Mouse (Mus musculus) forebrain, embryonic 14.5 days (tissue): Measurements from ENCODE around the gene Gfer. TPM values are rescaled to one million over a fixed set of nuclear protein-coding genes. Genes with fewer than 3 reads are reported as not detected.

Experiments used
- ATAC-seq: fragments of 200-750 bp; cut with Nextera tagmentation; 2 replicates; pipeline ENCODE4 v1.8.0; 2017; ENCODE audit warnings: mild to moderate bottlenecking, moderate library complexity
- DNase-seq: peaks from one replicate; pipeline ENCODE4 v3.0.0-alpha.2; 2015; ENCODE audit warnings: low spot score
- H3K27ac ChIP-seq: fragments of 300-500 bp; sonication (generic); 2 replicates; pipeline ENCODE4 v1.5.1; 2014; ENCODE audit warnings: low read depth, mild to moderate bottlenecking, control low read depth, low read length, moderate library complexity
- H3K27me3 ChIP-seq: fragments of 300-500 bp; sonication (generic); replicated peaks from 2 replicates; pipeline ENCODE4 v1.6.1; 2014; ENCODE audit warnings: low read length, control low read depth, mixed read lengths; ENCODE audit not compliant: control insufficient read depth, insufficient read depth
- H3K36me3 ChIP-seq: fragments of 300-500 bp; sonication (generic); 2 replicates; pipeline ENCODE4 v1.6.1; 2014; ENCODE audit warnings: low read length, control low read depth; ENCODE audit not compliant: control insufficient read depth, insufficient read depth
- H3K4me1 ChIP-seq: fragments of 300-500 bp; sonication (generic); 2 replicates; pipeline ENCODE4 v1.6.1; 2014; ENCODE audit warnings: antibody characterized with exemption, low read length, control low read depth; ENCODE audit not compliant: control insufficient read depth, insufficient read depth
- H3K4me2 ChIP-seq: fragments of 300-500 bp; sonication (generic); 2 replicates; pipeline ENCODE4 v1.6.1; 2014; ENCODE audit warnings: mild to moderate bottlenecking, control low read depth, low read length
- H3K4me3 ChIP-seq: fragments of 300-500 bp; sonication (generic); 2 replicates; pipeline ENCODE4 v1.5.1; 2014; ENCODE audit warnings: low read depth, low read length, control low read depth
- H3K9ac ChIP-seq: fragments of 300-500 bp; sonication (generic); 2 replicates; pipeline ENCODE4 v1.6.1; 2014; ENCODE audit warnings: mild to moderate bottlenecking, low read length, control low read depth, moderate library complexity
- H3K9me3 ChIP-seq: fragments of 300-500 bp; sonication (generic); replicated peaks from 2 replicates; pipeline ENCODE4 v1.6.1; 2016; ENCODE audit warnings: low read length, control low read depth, mixed read lengths; ENCODE audit not compliant: control insufficient read depth
- WGBS: fragments of 180-500 bp; shearing (Covaris S2); extraction: QIAGEN DNeasy Blood & Tissue Kit; methylation state at CpG from one replicate; pipeline ENCODE4 v1.1.7; 2014; 5-methylcytosine and 5-hydroxymethylcytosine counted together
- polyA plus RNA-seq: library from polyadenylated mRNA; unstranded; fragments of >200 nt; fragmentation: Nextera tagmentation; extraction: Ambion mirVana; gene quantifications from 2 replicates; pipeline ENCODE4 v1.2.1, GENCODE M21; 2014

Gfer gene
- polyA plus RNA-seq, 1 experiment from 2014 or later: 37.7 TPM

- Histone ChIP-seq H3K9me3 (no peaks in the 10 kb centered on the region), H3K36me3 (peaks cover 51% of the 10 kb centered on the region), H3K27me3 (no peaks in the 10 kb centered on the region), H3K4me2 (no peak overlapping the region), H3K4me3 (no peak overlapping the region), H3K27ac (no peak overlapping the region), H3K4me1 (peaks cover 6% of the 10 kb centered on the region; the same call in 1 of the 2 replicates), H3K9ac (no peak overlapping the region)
- no peak for ATAC-seq
- no peak for DNase-seq
- WGBS: 91% methylated on average over 9 of the region's 9 CpGs
These were observed 5.3 kb upstream of the Gfer start for GRCm38 (mm10) chr17:24701251-24701650.

GRCm38 (mm10) chr17:24699473-24699872 lies 3.5 kb upstream of the Gfer start:
- Histone ChIP-seq H3K9me3 (no peaks in the 10 kb centered on the region), H3K27ac (no peak overlapping the region), H3K4me1 (peaks cover 11% of the 10 kb centered on the region), H3K27me3 (no peaks in the 10 kb centered on the region), H3K4me3 (no peak overlapping the region), H3K4me2 (no peak overlapping the region), H3K9ac (no peak overlapping the region), H3K36me3 (peaks cover 45% of the 10 kb centered on the region)
- ATAC-seq (no peak), DNase-seq (no peak)
- WGBS: 83% methylated on average over 2 of the region's 2 CpGs

- Histone ChIP-seq H3K27me3 (no peaks in the 10 kb centered on the region), H3K4me1 (peaks cover 11% of the 10 kb centered on the region), H3K4me2 (no peak overlapping the region), H3K27ac (no peak overlapping the region), H3K4me3 (no peak overlapping the region), H3K9ac (no peak overlapping the region), H3K9me3 (no peaks in the 10 kb centered on the region), H3K36me3 (peaks cover 37% of the 10 kb centered on the region)
- ATAC-seq: no peak
- 67% methylated on average over 9 of the region's 9 CpGs for WGBS
- no peak for DNase-seq
These were observed 2.8 kb upstream of the Gfer start for GRCm38 (mm10) chr17:24698715-24699114.

GRCm38 (mm10) chr17:24697985-24698384 lies 2.0 kb upstream of the Gfer start:
- H3K4me3 ChIP-seq: no peak overlapping the region
- no peak overlapping the region for H3K27ac ChIP-seq
- peaks cover 11% of the 10 kb centered on the region for H3K4me1 ChIP-seq
- no peaks in the 10 kb centered on the region for H3K9me3 ChIP-seq
- H3K9ac ChIP-seq: no peak overlapping the region
- no peaks in the 10 kb centered on the region for H3K27me3 ChIP-seq
- no peak for ATAC-seq
- WGBS: 15% methylated on average over 5 of the region's 5 CpGs
- H3K4me2 ChIP-seq: no peak overlapping the region
- DNase-seq: no peak
- peaks cover 38% of the 10 kb centered on the region for H3K36me3 ChIP-seq

- Histone ChIP-seq H3K4me2 (peak overlapping the region; percentile 80), H3K4me1 (peaks cover 14% of the 10 kb centered on the region), H3K4me3 (peak overlapping the region; percentile 73), H3K27me3 (0 out of 2 replicates have a peak, but pooled peaks cover 5% of the 10 kb centered on the region), H3K27ac (peak overlapping the region; percentile 80), H3K9ac (peak overlapping the region; percentile 85), H3K9me3 (no peaks in the 10 kb centered on the region), H3K36me3 (peaks cover 16% of the 10 kb centered on the region)
- ATAC-seq (no peak; the same call in none of the 2 replicates), DNase-seq (no peak)
- 7% methylated on average over 51 of the region's 51 CpGs for WGBS
These were observed 488 bp downstream of the Gfer start for GRCm38 (mm10) chr17:24695326-24696010.

- Histone ChIP-seq H3K36me3 (peaks cover 7% of the 10 kb centered on the region; the same call in 1 of the 2 replicates), H3K4me2 (no peak overlapping the region), H3K4me3 (no peak overlapping the region), H3K27me3 (peaks cover 16% of the 10 kb centered on the region), H3K9ac (no peak overlapping the region), H3K4me1 (peaks cover 14% of the 10 kb centered on the region), H3K27ac (no peak overlapping the region), H3K9me3 (no peaks in the 10 kb centered on the region)
- ATAC-seq (no peak), DNase-seq (no peak)
- whole genome bisulfite sequencing: 84% methylated on average over 5 of the region's 5 CpGs
These were observed 3.6 kb downstream of the Gfer start for GRCm38 (mm10) chr17:24692385-24692784.

- Histone ChIP-seq H3K4me1 (peaks cover 3% of the 10 kb centered on the region), H3K36me3 (peaks cover 7% of the 10 kb centered on the region; the same call in 1 of the 2 replicates), H3K9me3 (no peaks in the 10 kb centered on the region), H3K27me3 (peaks cover 19% of the 10 kb centered on the region), H3K9ac (peak within 1 kb of the TSS; percentile 94), H3K27ac (peak within 1 kb of the TSS; percentile 77), H3K4me2 (peak within 1 kb of the TSS; percentile 76), H3K4me3 (peak within 1 kb of the TSS; percentile 77)
- ATAC-seq: peak; percentile 68
- DNase-seq: peak; percentile 51
- WGBS: under 1% methylated on average over 35 of the region's 55 CpGs
These were observed 6.5 kb downstream of the Gfer start, which contains the start of gene Syngr3 for GRCm38 (mm10) chr17:24689251-24690081. Gene Syngr3, minus strand, starts transcription at chr17:24689955.

- peak overlapping the region; percentile 35 for H3K9ac ChIP-seq
- no peak for DNase-seq
- H3K4me1 ChIP-seq: peaks cover 3% of the 10 kb centered on the region
- H3K4me2 ChIP-seq: peak overlapping the region; percentile 48
- WGBS: 19% methylated on average over 23 of the region's 23 CpGs
- no peak overlapping the region for H3K27ac ChIP-seq
- peaks cover 19% of the 10 kb centered on the region for H3K27me3 ChIP-seq
- H3K4me3 ChIP-seq: peak overlapping the region; percentile 25
- ATAC-seq: no peak
- H3K36me3 ChIP-seq: peaks cover 2% of the 10 kb centered on the region; the same call in 1 of the 2 replicates
- no peaks in the 10 kb centered on the region for H3K9me3 ChIP-seq
These were observed 8.4 kb downstream of the Gfer start for GRCm38 (mm10) chr17:24687599-24687998.
